Mouse (Mus musculus) liver, embryonic 16.5 days (tissue): ENCODE data around the gene Wbp1. TPM values are rescaled to one million over a fixed set of nuclear protein-coding genes. Genes with fewer than 3 reads are reported as not detected.
"Not testable (repeated sequence)": the region's sequence is repeated elsewhere in the genome, so short reads cannot be mapped to it uniquely, and the experiment has no call there.

Source experiments
- ATAC-seq: fragments of 200-750 bp; cut with Nextera tagmentation; 2 replicates; pipeline ENCODE4 v1.8.0; 2017; ENCODE audit warnings: low read depth, mild to moderate bottlenecking, moderate number of reproducible peaks, moderate library complexity
- H3K27ac ChIP-seq: fragments of 300-500 bp; sonication (generic); 2 replicates; pipeline ENCODE4 v1.5.1; 2014; ENCODE audit warnings: mild to moderate bottlenecking, low read length
- H3K27me3 ChIP-seq: fragments of 300-500 bp; sonication (generic); 2 replicates; pipeline ENCODE4 v1.6.1; 2014; ENCODE audit warnings: low read depth, low read length, mixed read lengths; ENCODE audit not compliant: control insufficient read depth, insufficient read depth
- H3K36me3 ChIP-seq: fragments of 300-500 bp; sonication (generic); 2 replicates; pipeline ENCODE4 v1.6.1; 2014; ENCODE audit warnings: mild to moderate bottlenecking; ENCODE audit not compliant: control insufficient read depth, insufficient read depth
- H3K4me1 ChIP-seq: fragments of 300-500 bp; sonication (generic); 2 replicates; pipeline ENCODE4 v1.6.1; 2014; ENCODE audit warnings: low read depth, low read length, mixed read lengths; ENCODE audit not compliant: control insufficient read depth
- H3K4me2 ChIP-seq: fragments of 300-500 bp; sonication (generic); 2 replicates; pipeline ENCODE4 v1.6.1; 2014; ENCODE audit warnings: low read depth, low read length, mixed read lengths
- H3K4me3 ChIP-seq: fragments of 300-500 bp; sonication (generic); 2 replicates; pipeline ENCODE4 v1.5.1; 2014; ENCODE audit warnings: low read depth, mild to moderate bottlenecking, low read length
- H3K9ac ChIP-seq: fragments of 300-500 bp; sonication (generic); 2 replicates; pipeline ENCODE4 v1.6.1; 2014; ENCODE audit warnings: low read depth, low read length
- H3K9me3 ChIP-seq: fragments of 300-500 bp; sonication (generic); replicated peaks from 2 replicates; pipeline ENCODE4 v1.6.1; 2016; ENCODE audit warnings: low read length; ENCODE audit not compliant: control insufficient read depth
- WGBS: fragments of 180-500 bp; shearing (Covaris S2); extraction: QIAGEN DNeasy Blood & Tissue Kit; methylation state at CpG from one replicate; pipeline ENCODE4 v1.1.7; 2014; ENCODE audit not compliant: insufficient replicate concordance; 5-methylcytosine and 5-hydroxymethylcytosine counted together
- polyA plus RNA-seq: library from polyadenylated mRNA; unstranded; fragments of >200 nt; fragmentation: Nextera tagmentation; extraction: Ambion mirVana; gene quantifications from 2 replicates; pipeline ENCODE4 v1.2.1, GENCODE M21; 2015

Wbp1 gene
- polyA plus RNA-seq, 1 experiment from 2014 or later = 28.3 TPM

- H3K9me3 ChIP-seq = no peaks in the 10 kb centered on the region
Measured at GRCm38 (mm10) chr6:83161442-83161841, 40.1 kb upstream of the Wbp1 start.

GRCm38 (mm10) chr6:83159456-83159855 lies 38.1 kb upstream of the Wbp1 start:
- Histone ChIP-seq H3K4me1 (peaks cover 13% of the 10 kb centered on the region), H3K27me3 (peaks cover 48% of the 10 kb centered on the region)
- H3K4me3 ChIP-seq, H3K4me2 ChIP-seq, ATAC-seq, H3K36me3 ChIP-seq, H3K27ac ChIP-seq, H3K9me3 ChIP-seq, H3K9ac ChIP-seq: not testable (repeated sequence)
- WGBS = 19% methylated on average over 3 of the region's 3 CpGs

More at GRCm38 (mm10) chr6:83161442-83161841, 40.1 kb upstream of the Wbp1 start:
- Histone ChIP-seq H3K36me3 (no peaks in the 10 kb centered on the region), H3K9ac (no peak overlapping the region), H3K4me3 (peak overlapping the region; percentile 50), H3K4me1 (peaks cover 15% of the 10 kb centered on the region), H3K27ac (no peak overlapping the region), H3K4me2 (peak overlapping the region; percentile 67), H3K27me3 (peaks cover 33% of the 10 kb centered on the region)
- ATAC-seq = no peak
- WGBS = 7% methylated on average over 19 of the region's 19 CpGs

- peak; percentile 52 for ATAC-seq
- no peaks in the 10 kb centered on the region for H3K36me3 ChIP-seq
- peaks cover 6% of the 10 kb centered on the region for H3K4me1 ChIP-seq
- peaks cover 29% of the 10 kb centered on the region for H3K27me3 ChIP-seq
- peak within 1 kb of the TSS; percentile 82 for H3K4me2 ChIP-seq
- H3K4me3 ChIP-seq = peak within 1 kb of the TSS; percentile 56
- H3K9me3 ChIP-seq = no peaks in the 10 kb centered on the region
- WGBS = 3% methylated on average over 32 of the region's 32 CpGs
- no peak within 1 kb of the TSS for H3K27ac ChIP-seq
- no peak within 1 kb of the TSS for H3K9ac ChIP-seq
Measured at GRCm38 (mm10) chr6:83156259-83156684, 34.9 kb upstream of the Wbp1 start, which contains the start of the genes Wdr54 and 1700003E16Rik. Wdr54 (minus strand) TSS chr6:83156397. 1700003E16Rik (plus strand) TSS chr6:83156404.

GRCm38 (mm10) chr6:83155552-83156238 lies 34.3 kb upstream of the Wbp1 start:
- peak overlapping the region; percentile 82 for H3K4me2 ChIP-seq
- H3K4me3 ChIP-seq = peak overlapping the region; percentile 56
- no peak overlapping the region for H3K9ac ChIP-seq
- no peaks in the 10 kb centered on the region for H3K36me3 ChIP-seq
- H3K27me3 ChIP-seq = peaks cover 24% of the 10 kb centered on the region
- 11% methylated on average over 23 of the region's 23 CpGs for WGBS
- H3K27ac ChIP-seq = no peak overlapping the region
- peaks cover 6% of the 10 kb centered on the region for H3K4me1 ChIP-seq
- no peak for ATAC-seq
- no peaks in the 10 kb centered on the region for H3K9me3 ChIP-seq

GRCm38 (mm10) chr6:83153485-83153884 lies 32.1 kb upstream of the Wbp1 start:
- no peaks in the 10 kb centered on the region for H3K36me3 ChIP-seq
- H3K27ac ChIP-seq = no peak overlapping the region
- H3K4me3 ChIP-seq = no peak overlapping the region
- no peak overlapping the region for H3K4me2 ChIP-seq
- peaks cover 15% of the 10 kb centered on the region for H3K27me3 ChIP-seq
- peak; percentile 42 for ATAC-seq
- no peak overlapping the region for H3K9ac ChIP-seq
- H3K9me3 ChIP-seq = no peaks in the 10 kb centered on the region
- 39% methylated on average over 5 of the region's 5 CpGs for WGBS
- H3K4me1 ChIP-seq = peaks cover 6% of the 10 kb centered on the region

GRCm38 (mm10) chr6:83153038-83153437 lies 31.7 kb upstream of the Wbp1 start:
- ATAC-seq = 0 out of 2 replicates have a peak, but pooled peaks have one; percentile 30
- H3K9ac ChIP-seq = no peak overlapping the region
- H3K4me1 ChIP-seq = peaks cover 6% of the 10 kb centered on the region
- no peak overlapping the region for H3K4me3 ChIP-seq
- WGBS = 72% methylated on average over 12 of the region's 12 CpGs
- H3K9me3 ChIP-seq = no peaks in the 10 kb centered on the region
- H3K27me3 ChIP-seq = peaks cover 15% of the 10 kb centered on the region
- H3K27ac ChIP-seq = no peak overlapping the region
- no peaks in the 10 kb centered on the region for H3K36me3 ChIP-seq
- no peak overlapping the region for H3K4me2 ChIP-seq

GRCm38 (mm10) chr6:83151721-83152120 lies 30.4 kb upstream of the Wbp1 start:
- Histone ChIP-seq H3K4me2 (no peak overlapping the region), H3K4me3 (no peak overlapping the region), H3K36me3 (no peaks in the 10 kb centered on the region), H3K4me1 (peaks cover 6% of the 10 kb centered on the region), H3K27ac (no peak overlapping the region), H3K9ac (no peak overlapping the region), H3K9me3 (no peaks in the 10 kb centered on the region), H3K27me3 (peaks cover 15% of the 10 kb centered on the region)
- 35% methylated on average over 8 of the region's 8 CpGs for WGBS
- no peak for ATAC-seq

- no peak overlapping the region for H3K4me2 ChIP-seq
- 45% methylated on average over 7 of the region's 7 CpGs for WGBS
Measured at GRCm38 (mm10) chr6:83147280-83147679, 25.9 kb upstream of the Wbp1 start.

GRCm38 (mm10) chr6:83145805-83146204 lies 24.4 kb upstream of the Wbp1 start:
- H3K27ac ChIP-seq = no peak overlapping the region
- no peak overlapping the region for H3K9ac ChIP-seq
- H3K4me2 ChIP-seq = no peak overlapping the region
- no peak overlapping the region for H3K4me3 ChIP-seq
- H3K36me3 ChIP-seq = no peaks in the 10 kb centered on the region
- ATAC-seq = no peak
- no peaks in the 10 kb centered on the region for H3K4me1 ChIP-seq
- H3K9me3 ChIP-seq = no peaks in the 10 kb centered on the region
- 49% methylated on average over 9 of the region's 9 CpGs for WGBS
- peaks cover 13% of the 10 kb centered on the region for H3K27me3 ChIP-seq

More at GRCm38 (mm10) chr6:83147280-83147679, 25.9 kb upstream of the Wbp1 start:
- no peak overlapping the region for H3K4me3 ChIP-seq
- ATAC-seq = no peak
- no peak overlapping the region for H3K27ac ChIP-seq
- peaks cover 7% of the 10 kb centered on the region for H3K27me3 ChIP-seq
- H3K4me1 ChIP-seq = no peaks in the 10 kb centered on the region
- H3K9me3 ChIP-seq = no peaks in the 10 kb centered on the region
- no peak overlapping the region for H3K9ac ChIP-seq
- no peaks in the 10 kb centered on the region for H3K36me3 ChIP-seq
